Mouse (Mus musculus): ENCODE measurements around the gene Cox7b2.

GRCm38 (mm10) chr5:71571646-71572237, 23.7 kb upstream of the Cox7b2 start:
- TF ChIP-seq POLR2A (IDR thresholded peaks at IDR 0.05; ENCODE audit: control insufficient read depth, extremely low read depth, insufficient read depth, low read length, poor library complexity) (no peak), CTCF (IDR thresholded peaks at IDR 0.05; ENCODE audit: borderline replicate concordance, control insufficient read depth, extremely low read depth, insufficient read depth, low read length, poor library complexity) (no peak)

Data from thymus, adult 2 months (tissue).